Mouse (Mus musculus) liver, embryonic 14.5 days (tissue): ENCODE measurements around the gene Xirp2.

ENCODE experiments used
- CTCF ChIP-seq: IDR thresholded peaks from 2 replicates; pipeline ENCODE4 v1.5.1; 2016; ENCODE audit warnings: antibody characterized with exemption, low read depth, control low read depth
- EP300 ChIP-seq: IDR thresholded peaks from 2 replicates; pipeline ENCODE4 v1.6.1; 2016; ENCODE audit warnings: antibody characterized with exemption, low read depth

DNA sequence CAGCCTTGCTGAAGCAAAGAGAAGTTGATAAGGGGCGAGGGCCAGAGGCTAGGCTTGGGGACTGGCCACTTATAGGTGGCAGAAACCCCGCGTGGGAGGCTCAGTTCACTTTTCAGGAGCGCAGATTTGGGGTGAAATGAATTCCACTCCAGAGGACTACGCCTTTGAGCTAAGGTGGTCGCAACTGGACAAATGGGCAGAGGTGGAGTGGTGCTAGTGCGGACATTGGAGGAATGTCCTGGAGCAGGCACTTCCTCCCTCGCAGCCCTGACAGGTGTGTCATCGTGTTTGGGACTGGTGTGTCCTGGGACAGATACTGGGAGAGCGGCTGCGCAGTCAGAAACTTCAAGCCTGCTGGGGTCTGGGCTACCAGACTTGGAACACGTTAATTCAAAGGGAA lies 120.8 kb downstream of the Xirp2 start:
- TF ChIP-seq CTCF (no peak), EP300 (no peak)
